In the genomic region with DNA sequence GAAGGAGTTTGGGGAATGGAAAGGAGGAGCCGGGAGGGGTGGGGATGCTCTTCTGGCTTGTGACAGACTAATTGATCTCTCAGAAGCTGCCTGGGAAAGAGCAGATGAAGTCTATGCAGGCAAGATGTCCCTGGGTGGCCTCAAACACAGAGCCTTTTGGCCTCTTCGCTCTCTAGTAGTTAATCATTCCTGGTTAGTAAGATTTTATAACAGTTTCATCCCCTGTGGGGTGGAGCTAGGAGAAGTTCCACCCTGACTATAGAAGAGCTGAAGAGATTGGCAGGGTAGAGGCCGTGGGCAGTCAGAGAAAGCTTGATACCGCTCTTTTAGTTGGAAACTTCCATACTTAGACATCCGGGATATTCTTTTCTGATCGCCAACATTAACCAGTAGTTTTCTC, we compare ENCODE assay signal across 24 mouse cellular contexts. TPM values are rescaled to one million over a fixed set of nuclear protein-coding genes. Genes with fewer than 3 reads are reported as not detected.
A peak's percentile ranks its signal among the peaks of the same experiment; 100 is the strongest.
DNase-seq lines count a peak whose midpoint lies in the region; ATAC-seq and TF ChIP-seq lines count a peak whose summit lies in the region.
"Had no signal": no experiment of that assay in that cellular context is flagged by ENCODE, and none has a peak within 500 bp of the region (broad histone marks: within the 10 kb centered on the region; RNA-seq: fewer than 3 reads in every experiment).

No protein-coding gene starts in this region.

- no peak overlapping the region for H3K4me2 ChIP-seq in intestine, postnatal 0 days (replicated peaks; ENCODE audit: low read depth)
- H3K4me2 ChIP-seq: embryonic facial prominence, embryonic 13.5 days; forebrain, embryonic 12.5 days had no signal

- no peaks in the 10 kb centered on the region for H3K4me1 ChIP-seq in intestine, postnatal 0 days (replicated peaks; ENCODE audit: control insufficient read depth, insufficient read depth, low read length)
- H3K4me1 ChIP-seq: embryonic facial prominence, embryonic 13.5 days; forebrain, embryonic 12.5 days; heart, embryonic 10.5 days had no signal

- no peaks in the 10 kb centered on the region for H3K36me3 ChIP-seq in intestine, postnatal 0 days (ENCODE audit: control insufficient read depth, insufficient read depth)
- H3K36me3 ChIP-seq: embryonic facial prominence, embryonic 13.5 days; forebrain, embryonic 12.5 days; G1E; heart, embryonic 10.5 days had no signal

- intact Hi-C loops in heart, postnatal 25 days (cut with DNase I), result no loop called here

- no peaks in the 10 kb centered on the region for H3K9me3 ChIP-seq in intestine, postnatal 0 days (ENCODE audit: control insufficient read depth)
- H3K9me3 ChIP-seq: embryonic facial prominence, embryonic 13.5 days; forebrain, embryonic 12.5 days; heart, embryonic 10.5 days had no signal

- no peak overlapping the region for H3K9ac ChIP-seq in intestine, postnatal 0 days (ENCODE audit: low read depth, low read length)
- H3K9ac ChIP-seq: embryonic facial prominence, embryonic 13.5 days; forebrain, embryonic 12.5 days had no signal

- H3K4me3 ChIP-seq in intestine, postnatal 0 days (ENCODE audit: low read depth, low read length), result no peak overlapping the region
- H3K4me3 ChIP-seq: embryonic facial prominence, embryonic 13.5 days; forebrain, embryonic 12.5 days; heart, embryonic 10.5 days had no signal

- peak; percentile 21 for DNase-seq in kidney, adult 11 months
- no peak for DNase-seq in kidney, postnatal 10 days
- peak; percentile 38 for DNase-seq in kidney, postnatal 14 days
- DNase-seq in kidney, adult 18-20 months, result no peak
- peak; percentile 22 for DNase-seq in NIH3T3 (ENCODE audit: low read depth)
- DNase-seq in heart, postnatal 25 days (ENCODE audit: low spot score), result no peak
- DNase-seq: adrenal gland, adult 2 months; adrenal gland, postnatal 25 days; B cell, adult 2 months; cerebellum, adult 18-20 months; cerebellum, adult 9-11 months; cerebellum, postnatal 36 days; gastrocnemius, postnatal 10 days; heart, adult 18-20 months; heart, postnatal 10 days had no signal

- no peak for TF ChIP-seq CTCF in intestine, postnatal 0 days (IDR thresholded peaks at IDR 0.05; ENCODE audit: low read depth)

- H3K27me3 ChIP-seq in intestine, postnatal 0 days (replicated peaks; ENCODE audit: control insufficient read depth, insufficient read depth, low read length), result no peaks in the 10 kb centered on the region
- H3K27me3 ChIP-seq: embryonic facial prominence, embryonic 13.5 days; forebrain, embryonic 12.5 days had no signal

- H3K27ac ChIP-seq in intestine, postnatal 0 days (ENCODE audit: low read depth, low read length), result no peak overlapping the region
- H3K27ac ChIP-seq: embryonic facial prominence, embryonic 13.5 days; forebrain, embryonic 12.5 days; heart, embryonic 10.5 days had no signal

- ATAC-seq in intestine, postnatal 0 days, result peak; percentile 79
- ATAC-seq: CD4-positive, CD25-positive, alpha-beta regulatory T cell, adult 4 months; forebrain, embryonic 16.5 days had no signal

- WGBS in intestine, postnatal 0 days, result 52% methylated on average over 6 of the region's 6 CpGs

RNA-seq across cellular contexts. Expression of a gene that starts 15.2 kb away (rescaled TPM):
- 14.5 and 15.0 TPM in 2 replicates for polyA plus RNA-seq in intestine, postnatal 0 days (2015; fragmentation: Nextera tagmentation; extraction: Ambion mirVana)
- total RNA-seq in heart, postnatal 25 days (2021), result 10 to 100 TPM; 39.0 to 39.7 TPM
- polyA plus RNA-seq: G1E had no signal

RNA-seq across cellular contexts. Expression of a gene that starts 15.8 kb away (rescaled TPM):
- polyA plus RNA-seq in intestine, postnatal 0 days (2015; fragmentation: Nextera tagmentation; extraction: Ambion mirVana), result 0.77 and 0.94 TPM in 2 replicates
- total RNA-seq in heart, postnatal 25 days (2021), result under 1 TPM; 0.28 to 0.42 TPM
- total RNA-seq: adrenal gland, postnatal 25 days; G1E; hematopoietic stem cell, adult 5-6 weeks had no signal
- polyA plus RNA-seq: CD4-positive, CD25-positive, alpha-beta regulatory T cell, adult 4 months; forebrain, embryonic 12.5 days; G1E; heart, embryonic 14.5 days had no signal

Comparison
In these comparisons a context has a peak if more than half of its experiments do, and no peak if none do; other contexts are left out.
1. DNase-seq: peak in kidney, adult 11 months (single experiment), kidney, postnatal 14 days (single experiment) and NIH3T3 (single experiment); none in kidney, postnatal 10 days (single experiment), kidney, adult 18-20 months (single experiment) and heart, postnatal 25 days (single experiment).